Mouse (Mus musculus) heart, adult 2 months (tissue): ENCODE results near the gene Bank1.

Experiments used
- CTCF ChIP-seq: fragments of 200-600 bp; IDR thresholded peaks from 2 replicates; pipeline ENCODE4 v1.8.1; 2022; ENCODE audit warnings: antibody characterized with exemption, mild to moderate bottlenecking, moderate library complexity
- EP300 ChIP-seq: fragments of 200-500 bp; IDR thresholded peaks from 2 replicates; pipeline ENCODE4 v1.6.1; 2011; ENCODE audit warnings: low read depth, low read length, control low read depth; ENCODE audit not compliant: insufficient read depth
- POLR2A ChIP-seq: fragments of 200-500 bp; IDR thresholded peaks from 2 replicates; pipeline ENCODE4 v1.6.1; 2011; ENCODE audit warnings: mild to moderate bottlenecking, low read depth, low read length, control low read depth; ENCODE audit not compliant: insufficient read depth

DNA sequence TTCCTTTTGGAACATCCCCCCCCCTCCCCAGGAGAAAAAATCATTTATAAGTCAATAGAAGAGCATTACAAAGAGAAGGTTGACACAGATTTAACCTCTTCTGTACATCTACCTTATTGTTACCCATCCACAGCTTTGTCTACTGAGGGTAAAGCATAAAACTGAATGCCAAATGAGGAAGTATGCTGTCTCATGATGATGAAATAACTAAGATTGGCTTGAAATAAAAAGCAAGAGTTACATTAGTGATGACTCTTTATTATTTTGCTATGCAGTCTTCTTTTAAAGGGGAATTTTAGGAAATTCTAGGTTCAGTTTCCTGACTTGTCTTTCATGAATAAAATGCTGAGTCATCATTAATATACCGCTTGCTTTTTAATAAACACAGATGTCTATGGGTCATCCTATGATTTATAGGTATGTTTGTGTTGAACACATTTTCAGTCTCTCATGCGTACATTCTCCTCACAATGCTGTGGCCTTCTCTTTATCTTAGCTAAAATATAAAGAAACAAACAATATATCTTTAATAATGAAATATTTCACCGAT, 95.2 kb downstream of the Bank1 start:
- TF ChIP-seq POLR2A, result no peak
- no peak for TF ChIP-seq CTCF
- no peak for TF ChIP-seq EP300
